Mouse (Mus musculus) stomach, postnatal 0 days (tissue): Measurements from ENCODE around the gene Ezh1.

ENCODE experiments used
- CTCF ChIP-seq: IDR thresholded peaks from 2 replicates; pipeline ENCODE4 v1.5.1; 2016; ENCODE audit warnings: antibody characterized with exemption, low read depth, mild to moderate bottlenecking, moderate library complexity
- EP300 ChIP-seq: optimal IDR thresholded peaks from 2 replicates; pipeline ENCODE3; 2016; ENCODE audit warnings: antibody characterized with exemption

DNA sequence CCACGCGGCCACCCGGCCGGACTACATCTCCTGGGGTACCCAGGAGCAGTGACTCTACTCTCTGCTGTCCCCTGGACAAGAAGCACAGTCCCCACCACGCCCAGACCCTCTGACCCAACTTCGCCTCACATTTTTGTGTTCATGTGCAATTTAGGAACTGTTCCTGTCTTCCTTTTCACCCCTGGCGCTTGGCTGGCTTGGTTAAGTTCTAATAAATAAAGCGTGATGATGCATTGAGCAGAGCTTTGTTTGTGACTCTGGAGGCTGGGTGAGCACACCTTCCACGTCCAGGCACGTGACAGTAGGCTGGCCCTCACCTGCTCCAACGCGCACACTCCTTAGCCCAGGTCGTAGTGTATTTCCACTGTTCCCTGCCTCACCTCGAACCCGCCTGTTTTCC, 64.7 kb downstream of the Ezh1 start:
- no peak for TF ChIP-seq CTCF
- TF ChIP-seq EP300, result no peak
